Mouse (Mus musculus): ENCODE measurements around the gene Hyal3. TPM values are rescaled to one million over a fixed set of nuclear protein-coding genes. Genes with fewer than 3 reads are reported as not detected.

Gene Hyal3
- polyA plus RNA-seq, 1 experiment from 2014 or later: 0.82 TPM

DNA sequence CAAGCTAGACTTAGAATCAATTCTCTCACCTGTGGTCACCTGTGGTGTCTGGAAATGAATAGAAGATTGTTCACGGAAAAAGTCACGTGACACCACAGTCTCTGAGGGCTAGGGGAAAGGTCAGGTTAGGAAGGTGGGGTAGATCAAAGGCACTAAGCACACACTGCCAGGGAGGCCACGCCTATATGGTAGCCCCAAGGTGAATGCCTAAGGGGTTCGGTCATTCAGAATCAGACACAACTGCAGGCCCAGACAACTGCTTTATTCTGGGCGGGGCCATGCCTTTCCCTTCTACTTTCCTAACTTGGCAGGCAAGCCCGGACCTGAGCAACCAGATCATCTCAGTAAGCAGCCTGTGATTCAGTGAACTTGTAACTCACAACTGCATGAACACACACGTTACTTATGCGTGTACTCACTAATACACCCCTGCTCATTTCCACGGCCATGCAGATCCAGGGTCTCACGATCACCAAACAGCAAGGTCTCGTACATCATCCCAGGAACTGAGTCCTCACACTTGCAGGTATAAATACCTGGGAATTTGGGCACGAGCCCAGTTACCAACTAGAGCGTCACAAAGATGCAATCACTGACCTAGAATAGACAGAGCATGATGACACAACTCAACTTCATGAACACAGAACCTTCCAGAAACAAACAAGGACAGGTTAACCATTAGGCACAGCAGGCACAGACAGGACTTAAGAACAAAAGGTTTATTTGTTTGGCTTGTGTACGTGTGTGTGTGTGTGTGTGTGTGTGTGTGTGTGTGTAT is 4.8 kb upstream of the Hyal3 start:
- H3K9ac ChIP-seq: no peak overlapping the region
- H3K4me3 ChIP-seq (replicated peaks): no peak overlapping the region
- peaks cover 81% of the 10 kb centered on the region for H3K4me1 ChIP-seq (replicated peaks)
- WGBS (ENCODE audit: insufficient replicate concordance): 74% methylated on average over 14 of the region's 14 CpGs
- no peaks in the 10 kb centered on the region for H3K27me3 ChIP-seq
- peak overlapping the region; percentile 82 for H3K27ac ChIP-seq
- DNase-seq: no peak
- H3K9me3 ChIP-seq (replicated peaks): no peaks in the 10 kb centered on the region
- peaks cover 32% of the 10 kb centered on the region for H3K36me3 ChIP-seq
- H3K4me2 ChIP-seq: peak overlapping the region; percentile 78; the same call in 1 of the 2 replicates
- no peak for ATAC-seq (ENCODE audit: low read depth)

- Histone ChIP-seq H3K27me3 (no peaks in the 10 kb centered on the region), H3K27ac (peak within 1 kb of the TSS; percentile 82), H3K9ac (peak within 1 kb of the TSS; percentile 73), H3K36me3 (peaks cover 27% of the 10 kb centered on the region), H3K4me2 (peak within 1 kb of the TSS; percentile 78), H3K4me1 (replicated peaks) (peaks cover 79% of the 10 kb centered on the region), H3K4me3 (replicated peaks) (peak within 1 kb of the TSS; percentile 55), H3K9me3 (replicated peaks) (no peaks in the 10 kb centered on the region)
- WGBS (ENCODE audit: insufficient replicate concordance): 27% methylated on average over 16 of the region's 16 CpGs
- peak; percentile 77 for ATAC-seq (ENCODE audit: low read depth)
- DNase-seq: peak; percentile 78
Observed at GRCm38 (mm10) chr9:107576357-107577107, 4.1 kb upstream of the Hyal3 start, which contains the start of gene Hyal1. Hyal1 (plus strand) TSS chr9:107576927.

GRCm38 (mm10) chr9:107577871-107578270 is 2.7 kb upstream of the Hyal3 start:
- Histone ChIP-seq H3K27ac (0 out of 2 replicates have a peak overlapping the region, but pooled peaks have one; percentile 5), H3K4me2 (peak overlapping the region; percentile 78; the same call in 1 of the 2 replicates), H3K9ac (peak overlapping the region; percentile 3; the same call in 1 of the 2 replicates), H3K27me3 (no peaks in the 10 kb centered on the region), H3K9me3 (replicated peaks) (no peaks in the 10 kb centered on the region), H3K4me3 (replicated peaks) (no peak overlapping the region), H3K4me1 (replicated peaks) (peaks cover 79% of the 10 kb centered on the region), H3K36me3 (peaks cover 16% of the 10 kb centered on the region)
- WGBS (ENCODE audit: insufficient replicate concordance): 86% methylated on average over 10 of the region's 10 CpGs
- DNase-seq (no peak), ATAC-seq (ENCODE audit: low read depth) (no peak)

GRCm38 (mm10) chr9:107578587-107578986 is 2.0 kb upstream of the Hyal3 start, which contains the start of gene Naa80:
Naa80 (plus strand) TSS chr9:107578887.
- no peak for DNase-seq
- Histone ChIP-seq H3K27me3 (no peaks in the 10 kb centered on the region), H3K4me2 (peak within 1 kb of the TSS; percentile 93; the same call in 1 of the 2 replicates), H3K9ac (peak within 1 kb of the TSS; percentile 89), H3K36me3 (peaks cover 17% of the 10 kb centered on the region), H3K27ac (peak within 1 kb of the TSS; percentile 98), H3K4me1 (replicated peaks) (peaks cover 78% of the 10 kb centered on the region), H3K4me3 (replicated peaks) (no peak within 1 kb of the TSS), H3K9me3 (replicated peaks) (no peaks in the 10 kb centered on the region)
- 80% methylated on average over 3 of the region's 3 CpGs for WGBS (ENCODE audit: insufficient replicate concordance)
- ATAC-seq (ENCODE audit: low read depth): no peak

DNA sequence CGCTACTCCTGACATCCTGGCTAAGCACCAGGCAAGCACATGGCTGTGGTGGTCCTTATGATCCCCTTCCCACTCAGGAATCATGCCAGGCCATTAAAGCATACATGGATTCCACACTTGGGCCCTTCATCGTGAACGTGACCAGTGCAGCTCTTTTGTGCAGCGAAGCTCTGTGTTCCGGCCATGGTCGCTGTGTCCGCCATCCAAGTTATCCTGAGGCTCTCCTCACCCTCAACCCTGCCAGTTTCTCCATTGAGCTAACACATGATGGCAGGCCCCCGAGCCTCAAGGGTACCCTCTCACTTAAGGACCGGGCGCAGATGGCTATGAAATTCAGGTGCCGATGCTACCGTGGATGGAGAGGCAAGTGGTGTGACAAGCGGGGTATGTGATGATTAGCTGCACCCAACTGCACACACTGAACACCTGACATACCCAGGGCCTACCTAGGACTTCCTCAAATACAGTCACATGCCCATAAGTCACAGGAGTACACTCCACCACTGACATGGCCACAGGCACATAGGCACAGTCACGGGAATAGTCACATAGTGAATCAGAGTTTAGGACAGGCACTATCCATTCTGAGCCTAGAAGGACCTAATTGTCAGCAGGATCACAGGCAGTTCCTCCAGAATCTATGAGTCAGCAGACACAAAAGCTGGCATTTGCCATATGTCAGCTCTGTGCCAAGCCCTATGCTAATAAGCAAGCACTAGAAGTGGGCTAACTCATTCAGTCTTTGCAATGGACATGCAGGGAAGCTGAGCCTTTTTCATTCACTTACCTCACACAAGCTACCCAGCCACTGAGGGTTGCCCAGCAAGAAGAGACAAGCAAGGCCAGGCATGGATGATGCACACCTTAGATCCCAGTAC is 1.4 kb upstream of the Hyal3 start:
- H3K9ac ChIP-seq: peak overlapping the region; percentile 89; the same call in 1 of the 2 replicates

GRCm38 (mm10) chr9:107581584-107581983 is 966 bp downstream of the Hyal3 start:
- Histone ChIP-seq H3K9me3 (replicated peaks) (no peaks in the 10 kb centered on the region), H3K36me3 (peaks cover 29% of the 10 kb centered on the region), H3K27ac (peak overlapping the region; percentile 98), H3K9ac (peak overlapping the region; percentile 89), H3K4me2 (peak overlapping the region; percentile 93), H3K27me3 (no peaks in the 10 kb centered on the region), H3K4me3 (replicated peaks) (peak overlapping the region; percentile 75), H3K4me1 (replicated peaks) (peaks cover 84% of the 10 kb centered on the region)
- DNase-seq (no peak), ATAC-seq (ENCODE audit: low read depth) (no peak)
- 29% methylated on average over 4 of the region's 4 CpGs for WGBS (ENCODE audit: insufficient replicate concordance)

More for the DNA sequence above, 1.4 kb upstream of the Hyal3 start:
- Histone ChIP-seq H3K27me3 (no peaks in the 10 kb centered on the region), H3K4me1 (replicated peaks) (peaks cover 82% of the 10 kb centered on the region), H3K27ac (peak overlapping the region; percentile 98), H3K9me3 (replicated peaks) (no peaks in the 10 kb centered on the region), H3K4me3 (replicated peaks) (no peak overlapping the region), H3K36me3 (peaks cover 21% of the 10 kb centered on the region), H3K4me2 (peak overlapping the region; percentile 93; the same call in 1 of the 2 replicates)
- no peak for ATAC-seq (ENCODE audit: low read depth)
- no peak for DNase-seq
- WGBS (ENCODE audit: insufficient replicate concordance): 88% methylated on average over 14 of the region's 14 CpGs

DNA sequence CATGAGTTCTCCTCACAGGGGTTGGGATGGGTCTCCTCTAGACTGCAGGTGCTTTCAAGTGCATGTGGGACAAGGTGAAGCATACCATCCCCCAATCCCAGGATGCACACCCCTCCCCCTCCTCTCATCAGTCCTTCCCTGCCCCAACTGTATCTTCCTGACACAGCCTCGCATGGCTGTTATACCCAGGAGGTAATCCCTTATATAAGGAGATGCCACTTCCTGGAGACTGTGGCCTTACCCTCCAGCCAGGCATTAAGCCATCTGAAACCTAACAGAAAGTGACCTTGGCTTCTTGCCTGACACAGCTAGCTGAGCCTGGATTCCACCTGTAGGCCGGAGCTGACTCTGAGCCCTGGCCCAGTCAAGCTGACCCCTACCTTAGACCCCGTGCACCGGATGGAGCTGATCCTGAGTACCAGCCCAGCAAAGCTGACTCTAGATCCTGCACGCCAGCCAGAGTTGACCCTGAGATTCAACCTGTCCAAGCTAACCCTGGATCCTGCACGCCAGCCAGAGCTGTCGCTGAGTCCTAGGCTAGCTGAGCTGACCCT is 2.0 kb downstream of the Hyal3 start:
- 82% methylated on average over 7 of the region's 7 CpGs for WGBS (ENCODE audit: insufficient replicate concordance)
- peak overlapping the region; percentile 98 for H3K27ac ChIP-seq
- H3K9me3 ChIP-seq (replicated peaks): no peaks in the 10 kb centered on the region
- peaks cover 77% of the 10 kb centered on the region for H3K4me1 ChIP-seq (replicated peaks)
- peak overlapping the region; percentile 89 for H3K9ac ChIP-seq
- no peaks in the 10 kb centered on the region for H3K27me3 ChIP-seq
- H3K4me3 ChIP-seq (replicated peaks): peak overlapping the region; percentile 75; the same call in 1 of the 2 replicates
- peaks cover 29% of the 10 kb centered on the region for H3K36me3 ChIP-seq
- no peak for DNase-seq
- no peak for ATAC-seq (ENCODE audit: low read depth)
- peak overlapping the region; percentile 93 for H3K4me2 ChIP-seq

GRCm38 (mm10) chr9:107583174-107583573 is 2.6 kb downstream of the Hyal3 start:
- peak overlapping the region; percentile 62; the same call in 1 of the 2 replicates for H3K27ac ChIP-seq
- no peak overlapping the region for H3K4me2 ChIP-seq
- H3K36me3 ChIP-seq: peaks cover 29% of the 10 kb centered on the region
- no peak for DNase-seq
- H3K4me1 ChIP-seq (replicated peaks): peaks cover 71% of the 10 kb centered on the region
- H3K4me3 ChIP-seq (replicated peaks): no peak overlapping the region
- no peaks in the 10 kb centered on the region for H3K27me3 ChIP-seq
- peak overlapping the region; percentile 89; the same call in 1 of the 2 replicates for H3K9ac ChIP-seq
- 91% methylated on average over 14 of the region's 14 CpGs for WGBS (ENCODE audit: insufficient replicate concordance)
- ATAC-seq (ENCODE audit: low read depth): no peak
- H3K9me3 ChIP-seq (replicated peaks): no peaks in the 10 kb centered on the region

DNA sequence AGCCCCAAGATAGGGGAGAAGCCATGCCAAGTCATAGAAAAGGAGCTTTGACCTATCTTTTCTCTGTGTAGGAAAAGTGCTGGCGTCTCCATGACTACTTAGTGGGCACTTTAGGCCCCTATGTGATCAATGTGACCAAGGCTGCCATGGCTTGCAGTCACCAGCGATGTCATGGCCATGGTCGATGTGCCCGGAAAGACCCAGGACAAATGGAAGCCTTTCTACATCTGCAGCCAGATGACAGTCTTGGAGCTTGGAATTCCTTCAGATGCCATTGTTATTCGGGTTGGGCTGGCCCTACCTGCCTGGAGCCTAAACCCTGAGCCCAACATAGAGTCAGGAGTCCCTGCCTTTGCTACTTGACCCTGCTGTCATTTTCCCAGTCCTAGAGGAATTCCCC is 5.9 kb downstream of the Hyal3 start:
- peak overlapping the region; percentile 80 for H3K4me3 ChIP-seq (replicated peaks)
- H3K36me3 ChIP-seq: peaks cover 58% of the 10 kb centered on the region
- DNase-seq (no peak), ATAC-seq (ENCODE audit: low read depth) (no peak)
- WGBS (ENCODE audit: insufficient replicate concordance): 76% methylated on average over 5 of the region's 5 CpGs
- H3K27me3 ChIP-seq: no peaks in the 10 kb centered on the region
- H3K9ac ChIP-seq: peak overlapping the region; percentile 77
- H3K27ac ChIP-seq: peak overlapping the region; percentile 98
- H3K4me1 ChIP-seq (replicated peaks): peaks cover 82% of the 10 kb centered on the region
- peak overlapping the region; percentile 70 for H3K4me2 ChIP-seq
- no peaks in the 10 kb centered on the region for H3K9me3 ChIP-seq (replicated peaks)

Data from liver, embryonic 13.5 days (tissue).